Mouse (Mus musculus) spleen, adult 10 weeks (tissue): Measurements from ENCODE around the gene Scamp1. TPM values are rescaled to one million over a fixed set of nuclear protein-coding genes. Genes with fewer than 3 reads are reported as not detected.

Source experiments
- polyA plus RNA-seq: library from polyadenylated mRNA; stranded (reverse); fragments of 350-450 nt; fragmentation: Illumina TruSeq; extraction: RNeasy Lipid Tissue Mini Kit (QIAGEN cat#74804); gene quantifications from one replicate; pipeline ENCODE4 v1.2.3, GENCODE M21; 2015; ENCODE audit warnings: low replicate concordance; ENCODE audit not compliant: insufficient read depth

Scamp1 gene
- polyA plus RNA-seq = 10.8 TPM

GRCm38 (mm10) chr13:94285281-94285871 lies at the start of gene Scamp1:
Gene Scamp1, minus strand, starts transcription at chr13:94285857.

Other genes starting within 250 kb of the Scamp1 start
- gene Lhfpl2, start 228.1 kb downstream of the Scamp1 start, polyA plus RNA-seq = 4.6 TPM
- 50.0 TPM for gene Ap3b1, start 73.1 kb upstream of the Scamp1 start, polyA plus RNA-seq